Mouse (Mus musculus): ENCODE measurements around the gene Tgtp2. TPM values are rescaled to one million over a fixed set of nuclear protein-coding genes. Genes with fewer than 3 reads are reported as not detected.

Gene Tgtp2
- polyA plus RNA-seq, 1 experiment from 2014 or later: 0.88 TPM

DNA sequence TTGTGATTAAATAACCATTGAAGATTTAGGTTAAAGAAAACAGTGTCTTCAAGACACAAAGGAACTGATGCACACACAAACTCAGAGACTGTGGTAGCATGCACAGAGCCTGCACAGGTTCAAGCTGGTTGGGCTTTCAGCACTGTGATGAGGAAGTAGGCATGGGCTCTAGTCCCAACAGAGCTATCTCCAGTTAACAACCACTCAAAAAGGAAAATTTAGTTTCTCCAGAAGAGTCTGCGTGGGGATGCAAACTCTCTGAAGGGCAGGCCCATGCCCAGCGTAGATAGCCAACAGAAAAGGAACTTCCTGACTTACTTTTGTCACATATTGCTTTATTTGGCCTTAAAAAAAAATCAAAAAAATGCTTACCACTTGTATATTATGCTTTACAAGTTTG, 28.8 kb upstream of the Tgtp2 start:
- Histone ChIP-seq H3K9me3 (no peaks in the 10 kb centered on the region), H3K36me3 (no peaks in the 10 kb centered on the region), H3K27me3 (replicated peaks) (no peaks in the 10 kb centered on the region), H3K27ac (no peak overlapping the region), H3K4me1 (replicated peaks) (peaks cover 8% of the 10 kb centered on the region), H3K4me2 (replicated peaks) (no peak overlapping the region), H3K4me3 (replicated peaks) (no peak overlapping the region), H3K9ac (no peak overlapping the region)
- WGBS: 95% methylated on average over 2 of the region's 2 CpGs
- no peak for ATAC-seq

DNA sequence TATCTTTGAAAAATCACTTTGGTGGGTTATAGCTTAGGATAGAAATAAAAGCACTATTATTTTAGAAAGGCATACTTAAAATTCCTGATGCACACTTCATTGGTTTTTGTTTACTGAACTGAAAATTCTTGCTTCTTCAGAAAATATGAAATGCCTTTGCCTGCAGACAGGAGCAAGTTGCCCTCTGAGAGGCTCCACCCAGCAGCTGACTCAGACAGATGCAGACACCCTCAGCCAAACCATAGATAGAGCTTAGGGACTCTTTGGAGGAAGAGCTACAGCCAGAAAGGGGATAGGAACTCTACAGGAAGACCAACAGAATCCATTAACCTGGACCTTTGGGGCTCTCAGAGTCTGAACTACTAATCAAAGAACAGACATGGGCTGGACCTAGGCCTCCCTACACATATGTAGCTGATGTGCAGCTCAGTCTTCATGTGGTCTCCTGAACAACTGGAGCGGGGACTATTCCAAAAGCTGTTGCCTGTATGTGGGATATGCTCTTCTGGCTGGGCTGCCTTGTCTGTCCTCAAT, 28.1 kb upstream of the Tgtp2 start:
- H3K27ac ChIP-seq: no peak overlapping the region
- H3K27me3 ChIP-seq (replicated peaks): no peaks in the 10 kb centered on the region
- H3K4me1 ChIP-seq (replicated peaks): peaks cover 9% of the 10 kb centered on the region
- H3K9ac ChIP-seq: no peak overlapping the region
- no peaks in the 10 kb centered on the region for H3K9me3 ChIP-seq
- no peak overlapping the region for H3K4me3 ChIP-seq (replicated peaks)
- WGBS: 100% methylated on average over 1 of the region's 1 CpGs
- ATAC-seq: no peak
- no peak overlapping the region for H3K4me2 ChIP-seq (replicated peaks)
- no peaks in the 10 kb centered on the region for H3K36me3 ChIP-seq

DNA sequence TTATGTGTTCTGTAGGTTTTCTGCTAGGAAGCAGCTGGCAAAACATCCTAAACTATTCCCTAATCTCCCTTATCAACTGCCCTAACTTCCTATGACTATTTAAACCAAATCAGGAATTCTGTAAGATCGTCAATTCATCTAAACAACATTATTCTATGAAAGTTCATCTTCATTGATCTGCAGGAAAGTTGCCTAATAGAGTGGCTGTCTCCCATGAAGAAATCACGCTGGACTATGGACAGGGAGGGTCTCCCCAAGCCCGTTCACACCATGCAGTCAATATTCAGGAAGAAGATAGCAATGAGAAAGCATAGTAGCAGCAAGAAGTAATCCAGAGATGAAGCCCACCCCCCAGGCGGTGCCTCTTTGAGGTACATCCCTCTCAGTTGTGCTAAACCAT, 27.2 kb upstream of the Tgtp2 start:
- Histone ChIP-seq H3K4me2 (replicated peaks) (no peak overlapping the region), H3K36me3 (no peaks in the 10 kb centered on the region), H3K9me3 (no peaks in the 10 kb centered on the region), H3K4me1 (replicated peaks) (peaks cover 9% of the 10 kb centered on the region), H3K27me3 (replicated peaks) (no peaks in the 10 kb centered on the region), H3K9ac (no peak overlapping the region), H3K27ac (no peak overlapping the region), H3K4me3 (replicated peaks) (no peak overlapping the region)
- ATAC-seq: no peak
- 70% methylated on average over 4 of the region's 4 CpGs for WGBS

DNA sequence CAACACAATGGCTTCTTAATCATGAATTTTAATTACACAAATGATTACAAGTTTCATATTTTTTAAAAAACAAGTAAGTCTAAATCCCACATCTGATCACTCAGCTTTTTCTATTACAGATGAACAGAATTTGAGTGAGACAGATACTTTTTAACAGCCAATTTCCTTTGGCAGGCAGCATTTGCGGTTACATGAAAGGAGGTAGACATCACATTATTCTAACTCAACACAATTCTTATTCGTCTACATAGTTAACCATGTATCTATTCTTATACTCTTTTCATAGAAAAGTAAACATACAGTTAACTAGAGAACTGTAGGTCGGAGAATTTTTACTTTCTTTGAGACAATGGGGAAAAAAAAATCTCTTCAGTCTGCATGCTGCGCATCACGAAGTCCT, 26.5 kb upstream of the Tgtp2 start:
- Histone ChIP-seq H3K9me3 (no peaks in the 10 kb centered on the region), H3K36me3 (no peaks in the 10 kb centered on the region), H3K4me3 (replicated peaks) (no peak overlapping the region), H3K4me1 (replicated peaks) (peaks cover 9% of the 10 kb centered on the region), H3K9ac (no peak overlapping the region), H3K4me2 (replicated peaks) (no peak overlapping the region), H3K27ac (no peak overlapping the region), H3K27me3 (replicated peaks) (no peaks in the 10 kb centered on the region)
- WGBS: 83% methylated on average over 5 of the region's 5 CpGs
- ATAC-seq: no peak

DNA sequence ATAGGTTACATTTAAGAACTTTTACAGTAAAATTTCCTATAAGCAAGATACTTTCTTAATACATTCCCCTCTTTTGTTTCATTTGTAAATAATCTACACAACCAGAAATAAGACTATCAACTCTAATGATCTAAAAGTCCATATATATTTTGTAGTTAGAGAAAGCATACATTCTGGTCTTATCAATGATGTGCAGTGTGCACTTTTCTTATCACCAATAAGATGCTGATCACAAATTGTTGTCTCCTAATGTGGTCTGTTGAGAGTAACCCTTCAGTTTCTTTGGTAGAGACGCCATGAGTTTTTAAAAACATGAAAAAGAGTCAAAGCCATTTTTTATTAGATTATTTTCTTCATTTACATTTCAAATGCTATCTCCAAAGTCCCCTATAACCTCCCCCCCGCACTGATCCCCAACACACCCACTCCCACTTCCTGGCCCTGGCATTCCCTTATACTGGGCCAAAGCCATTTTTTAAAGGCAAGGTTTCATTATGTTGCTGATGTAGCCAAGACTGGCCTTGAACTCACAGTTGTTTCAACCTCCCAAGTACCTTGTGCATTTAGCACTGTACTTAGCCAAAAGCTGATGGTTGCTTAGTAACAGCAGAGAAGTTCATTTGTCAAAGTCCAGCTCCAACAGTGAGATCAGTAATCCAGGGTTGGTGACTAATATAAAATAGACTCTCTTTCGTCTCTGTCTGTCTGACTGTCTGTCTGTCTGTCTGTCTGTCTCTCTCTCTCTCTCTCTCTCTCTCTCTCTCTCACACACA, 25.9 kb upstream of the Tgtp2 start:
- ATAC-seq: 0 out of 2 replicates have a peak, but pooled peaks have one; percentile 21
- Histone ChIP-seq H3K27me3 (replicated peaks) (no peaks in the 10 kb centered on the region), H3K36me3 (no peaks in the 10 kb centered on the region), H3K4me2 (replicated peaks) (no peak overlapping the region), H3K9ac (no peak overlapping the region), H3K4me1 (replicated peaks) (peaks cover 9% of the 10 kb centered on the region), H3K9me3 (no peaks in the 10 kb centered on the region), H3K4me3 (replicated peaks) (no peak overlapping the region), H3K27ac (no peak overlapping the region)
- 76% methylated on average over 3 of the region's 3 CpGs for WGBS

DNA sequence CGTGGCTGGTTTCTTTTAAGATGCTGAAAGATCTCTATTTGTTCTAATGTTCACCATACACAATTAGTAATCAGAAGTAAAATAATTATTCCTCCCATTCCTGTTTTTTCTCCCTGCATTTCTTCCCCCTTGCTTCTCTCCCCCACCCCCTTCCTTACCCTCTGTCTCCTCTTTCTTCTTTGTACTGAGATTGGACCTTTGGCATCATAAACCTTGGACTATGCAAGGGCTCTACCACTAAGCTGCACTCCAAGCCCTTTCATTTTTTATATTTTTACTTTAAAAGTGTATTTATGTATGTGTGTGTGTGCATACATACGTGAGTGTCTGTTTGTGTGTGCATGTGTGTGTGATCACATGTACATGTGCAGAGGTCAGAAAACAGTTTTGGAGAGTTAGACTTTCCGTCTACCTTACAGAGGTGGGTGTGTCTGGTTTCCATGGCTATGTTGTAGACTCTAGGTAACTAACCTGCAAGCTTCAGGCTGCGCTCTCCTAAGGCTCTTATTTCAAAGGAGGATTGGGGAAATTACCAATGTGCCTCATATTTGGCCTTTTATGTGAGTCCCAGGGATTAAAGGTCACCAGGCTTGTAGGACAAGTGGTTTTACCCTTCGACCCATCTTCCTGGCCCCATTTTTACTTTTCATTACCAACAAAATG, 25.1 kb upstream of the Tgtp2 start:
- Histone ChIP-seq H3K4me3 (replicated peaks) (no peak overlapping the region), H3K36me3 (no peaks in the 10 kb centered on the region), H3K27ac (no peak overlapping the region), H3K9me3 (no peaks in the 10 kb centered on the region), H3K4me1 (replicated peaks) (peaks cover 9% of the 10 kb centered on the region), H3K4me2 (replicated peaks) (no peak overlapping the region; the same call in 1 of the 2 replicates), H3K9ac (no peak overlapping the region), H3K27me3 (replicated peaks) (no peaks in the 10 kb centered on the region)
- WGBS: 68% methylated on average over 5 of the region's 5 CpGs
- ATAC-seq: peak; percentile 81

DNA sequence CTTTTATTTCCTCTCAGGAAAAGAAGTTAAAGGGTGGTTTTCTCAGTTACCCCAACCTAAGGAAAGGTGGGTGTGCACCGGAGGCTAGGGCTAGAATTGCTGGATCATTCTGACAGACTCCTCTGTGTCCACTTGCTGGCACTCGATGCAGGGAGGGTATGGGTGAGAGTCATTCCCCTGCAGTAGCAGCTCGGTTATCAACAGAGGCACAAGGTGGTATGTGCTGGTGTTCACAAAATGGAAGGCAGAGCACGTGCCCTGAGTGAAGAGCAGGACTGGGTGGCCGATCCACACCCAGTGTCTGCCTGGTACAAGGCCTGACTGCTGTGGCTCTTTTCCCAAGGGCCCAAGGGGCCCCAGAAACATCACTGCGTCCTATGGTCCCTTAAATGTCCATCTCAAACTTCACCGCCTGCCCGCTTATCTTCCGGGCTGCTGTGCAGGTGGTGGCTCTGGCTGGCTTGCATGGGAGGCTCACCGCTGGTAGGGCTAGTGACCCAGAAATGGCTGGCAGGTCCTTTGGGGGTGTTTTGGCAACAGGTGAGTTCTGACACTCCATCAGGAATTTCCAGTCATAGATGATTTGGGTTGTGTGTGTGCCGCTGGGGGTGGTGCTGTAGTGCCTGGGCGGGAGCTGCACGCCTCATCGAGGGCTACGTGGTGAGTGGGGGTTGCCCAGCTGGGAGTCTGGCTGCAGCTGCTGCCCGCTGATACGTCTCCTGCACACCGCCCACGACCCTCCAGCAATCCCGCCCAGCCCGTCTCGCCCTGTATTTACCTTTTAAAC, 24.0 kb upstream of the Tgtp2 start:
- peak; percentile 72 for ATAC-seq
- peak overlapping the region; percentile 47 for H3K4me2 ChIP-seq (replicated peaks)
- H3K27me3 ChIP-seq (replicated peaks): no peaks in the 10 kb centered on the region
- H3K27ac ChIP-seq: 0 out of 2 replicates have a peak overlapping the region, but pooled peaks have one; percentile 6
- H3K36me3 ChIP-seq: no peaks in the 10 kb centered on the region
- peak overlapping the region; percentile 15; the same call in 1 of the 2 replicates for H3K9ac ChIP-seq
- 39% methylated on average over 22 of the region's 22 CpGs for WGBS
- peak overlapping the region; percentile 6; the same call in 1 of the 2 replicates for H3K4me3 ChIP-seq (replicated peaks)
- no peaks in the 10 kb centered on the region for H3K9me3 ChIP-seq
- H3K4me1 ChIP-seq (replicated peaks): peaks cover 9% of the 10 kb centered on the region

DNA sequence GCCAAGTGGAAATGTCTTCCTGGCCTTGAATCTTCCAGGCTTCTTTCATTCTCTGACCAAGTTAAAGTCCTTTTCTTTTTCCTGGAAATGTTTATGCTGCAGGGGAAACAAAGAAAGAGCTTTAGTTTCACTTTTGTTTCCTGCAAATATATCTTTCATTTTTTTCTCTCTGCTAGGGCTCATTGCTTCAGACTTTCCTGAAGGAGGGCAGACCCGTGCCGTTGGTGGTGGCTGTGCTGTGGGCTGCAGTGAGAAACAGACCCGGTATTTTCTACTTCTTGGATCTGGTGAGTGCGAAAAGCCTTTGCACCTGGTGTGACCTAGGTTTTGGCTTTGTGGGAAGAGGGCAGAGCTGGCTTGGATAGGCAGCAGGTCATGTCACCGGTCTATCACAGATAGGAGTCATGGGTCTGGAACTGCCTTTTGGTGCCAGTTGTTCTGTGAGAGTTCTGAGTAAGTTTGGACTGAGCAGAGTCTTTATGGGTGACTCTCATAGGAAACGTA, 22.9 kb upstream of the Tgtp2 start:
- Histone ChIP-seq H3K27ac (no peak overlapping the region), H3K36me3 (no peaks in the 10 kb centered on the region), H3K9me3 (no peaks in the 10 kb centered on the region), H3K4me2 (replicated peaks) (0 out of 2 replicates have a peak overlapping the region, but pooled peaks have one; percentile 12), H3K4me1 (replicated peaks) (peaks cover 9% of the 10 kb centered on the region), H3K4me3 (replicated peaks) (no peak overlapping the region), H3K9ac (no peak overlapping the region), H3K27me3 (replicated peaks) (no peaks in the 10 kb centered on the region)
- ATAC-seq: no peak
- 67% methylated on average over 6 of the region's 6 CpGs for WGBS

DNA sequence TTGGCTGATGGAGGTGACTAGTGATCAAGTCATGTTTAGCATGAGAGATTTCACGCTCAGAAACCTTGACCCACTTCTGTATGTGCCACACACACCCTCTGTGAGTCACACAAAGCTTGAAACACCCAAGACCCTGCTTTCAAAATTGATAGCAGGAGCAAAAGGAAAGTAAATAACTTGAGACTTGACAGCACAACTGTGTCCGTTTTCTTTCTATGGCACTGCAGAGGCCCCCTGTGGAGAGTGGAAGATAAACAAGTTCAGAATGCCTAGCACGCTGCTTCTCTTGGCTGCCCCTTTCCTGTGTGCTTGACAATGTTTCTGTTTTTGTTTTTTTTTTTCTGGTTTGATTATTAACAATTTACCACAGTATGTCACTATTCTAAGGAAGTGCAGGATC, 20.9 kb upstream of the Tgtp2 start:
- ATAC-seq: no peak
- H3K4me2 ChIP-seq (replicated peaks): no peak overlapping the region
- 38% methylated on average over 3 of the region's 3 CpGs for whole genome bisulfite sequencing
- no peaks in the 10 kb centered on the region for H3K36me3 ChIP-seq
- H3K9me3 ChIP-seq: no peaks in the 10 kb centered on the region
- H3K9ac ChIP-seq: no peak overlapping the region
- H3K4me3 ChIP-seq (replicated peaks): no peak overlapping the region
- H3K4me1 ChIP-seq (replicated peaks): peaks cover 7% of the 10 kb centered on the region
- no peak overlapping the region for H3K27ac ChIP-seq
- no peaks in the 10 kb centered on the region for H3K27me3 ChIP-seq (replicated peaks)

DNA sequence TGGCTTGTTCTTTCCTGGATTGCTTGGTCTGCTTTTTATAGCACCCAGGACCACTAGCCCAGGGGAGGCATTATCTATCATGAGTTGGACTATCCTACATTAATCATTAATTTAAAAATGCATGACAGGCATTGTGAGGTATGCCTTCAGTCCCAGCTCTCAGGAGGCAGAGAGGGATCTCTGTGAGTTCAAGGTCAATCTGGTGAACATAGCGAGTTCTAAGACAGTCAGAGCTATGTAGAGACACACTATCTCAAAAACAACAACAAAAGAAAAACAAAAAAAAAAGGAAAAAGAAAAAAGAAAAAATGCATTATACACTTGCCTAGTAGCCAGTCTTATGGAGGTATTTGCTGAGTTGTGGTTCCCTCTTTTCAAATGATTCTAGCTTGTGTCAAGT, 20.4 kb upstream of the Tgtp2 start:
- no peak overlapping the region for H3K4me3 ChIP-seq (replicated peaks)
- no peaks in the 10 kb centered on the region for H3K27me3 ChIP-seq (replicated peaks)
- WGBS: 76% methylated on average over 1 of the region's 1 CpGs
- ATAC-seq: no peak
- no peaks in the 10 kb centered on the region for H3K9me3 ChIP-seq
- peaks cover 7% of the 10 kb centered on the region for H3K4me1 ChIP-seq (replicated peaks)
- H3K27ac ChIP-seq: no peak overlapping the region
- H3K4me2 ChIP-seq (replicated peaks): no peak overlapping the region
- H3K9ac ChIP-seq: no peak overlapping the region
- no peaks in the 10 kb centered on the region for H3K36me3 ChIP-seq

DNA sequence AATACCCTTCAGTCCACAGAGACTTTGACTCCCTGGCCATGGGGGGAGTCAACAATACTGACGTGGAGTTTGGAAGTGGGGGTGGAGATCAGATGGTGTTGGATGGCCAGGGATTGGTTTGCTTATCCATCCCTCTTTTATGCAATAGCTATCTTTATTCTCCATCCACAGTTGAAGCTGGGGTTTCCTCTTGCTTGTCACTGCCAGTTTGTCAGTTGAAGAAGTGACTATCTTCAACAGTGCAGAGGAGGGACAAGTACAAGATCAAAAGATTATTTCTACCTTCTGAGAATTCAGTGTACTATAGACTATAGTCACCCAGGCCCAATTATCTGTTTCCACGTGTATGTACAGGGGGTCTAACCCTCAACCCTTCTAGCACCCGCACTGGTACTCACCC, 19.8 kb upstream of the Tgtp2 start:
- Histone ChIP-seq H3K27me3 (replicated peaks) (no peaks in the 10 kb centered on the region), H3K27ac (no peak overlapping the region), H3K4me1 (replicated peaks) (peaks cover 7% of the 10 kb centered on the region), H3K4me2 (replicated peaks) (no peak overlapping the region), H3K9ac (no peak overlapping the region), H3K9me3 (no peaks in the 10 kb centered on the region), H3K36me3 (no peaks in the 10 kb centered on the region), H3K4me3 (replicated peaks) (no peak overlapping the region)
- 79% methylated on average over 3 of the region's 3 CpGs for WGBS
- ATAC-seq: no peak

DNA sequence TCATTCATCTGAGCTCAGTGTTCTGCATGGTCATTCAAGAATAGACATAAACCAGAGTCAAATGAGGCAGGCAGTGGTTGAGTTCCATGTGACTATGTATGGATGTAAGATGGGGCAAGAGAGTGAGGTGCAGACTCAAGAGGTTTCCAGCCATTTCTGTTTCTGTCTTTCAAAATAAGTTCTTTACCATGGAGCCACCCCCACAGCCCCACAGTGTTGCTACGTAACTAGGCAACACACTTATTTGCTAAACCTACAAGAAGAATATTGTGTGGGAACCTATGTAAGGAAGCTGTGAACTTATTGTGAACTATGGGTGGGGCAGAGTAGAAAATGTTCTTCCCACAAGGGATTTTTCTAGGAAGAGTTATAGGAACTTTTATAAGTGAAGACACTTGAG, 19.1 kb upstream of the Tgtp2 start:
- no peak for ATAC-seq
- H3K27me3 ChIP-seq (replicated peaks): no peaks in the 10 kb centered on the region
- 89% methylated on average over 1 of the region's 1 CpGs for WGBS
- H3K9me3 ChIP-seq: no peaks in the 10 kb centered on the region
- peaks cover 4% of the 10 kb centered on the region for H3K4me1 ChIP-seq (replicated peaks)
- no peak overlapping the region for H3K4me2 ChIP-seq (replicated peaks)
- H3K36me3 ChIP-seq: no peaks in the 10 kb centered on the region
- H3K9ac ChIP-seq: no peak overlapping the region
- H3K27ac ChIP-seq: no peak overlapping the region
- H3K4me3 ChIP-seq (replicated peaks): no peak overlapping the region

All from intestine, embryonic 15.5 days (tissue).